Mouse (Mus musculus): ENCODE results near the gene Cnot2. TPM values are rescaled to one million over a fixed set of nuclear protein-coding genes. Genes with fewer than 3 reads are reported as not detected.
A peak's percentile ranks its signal among the peaks of the same experiment; 100 is the strongest.

Cnot2 gene
- polyA plus RNA-seq, 1 experiment from 2014 or later = 124 TPM

DNA sequence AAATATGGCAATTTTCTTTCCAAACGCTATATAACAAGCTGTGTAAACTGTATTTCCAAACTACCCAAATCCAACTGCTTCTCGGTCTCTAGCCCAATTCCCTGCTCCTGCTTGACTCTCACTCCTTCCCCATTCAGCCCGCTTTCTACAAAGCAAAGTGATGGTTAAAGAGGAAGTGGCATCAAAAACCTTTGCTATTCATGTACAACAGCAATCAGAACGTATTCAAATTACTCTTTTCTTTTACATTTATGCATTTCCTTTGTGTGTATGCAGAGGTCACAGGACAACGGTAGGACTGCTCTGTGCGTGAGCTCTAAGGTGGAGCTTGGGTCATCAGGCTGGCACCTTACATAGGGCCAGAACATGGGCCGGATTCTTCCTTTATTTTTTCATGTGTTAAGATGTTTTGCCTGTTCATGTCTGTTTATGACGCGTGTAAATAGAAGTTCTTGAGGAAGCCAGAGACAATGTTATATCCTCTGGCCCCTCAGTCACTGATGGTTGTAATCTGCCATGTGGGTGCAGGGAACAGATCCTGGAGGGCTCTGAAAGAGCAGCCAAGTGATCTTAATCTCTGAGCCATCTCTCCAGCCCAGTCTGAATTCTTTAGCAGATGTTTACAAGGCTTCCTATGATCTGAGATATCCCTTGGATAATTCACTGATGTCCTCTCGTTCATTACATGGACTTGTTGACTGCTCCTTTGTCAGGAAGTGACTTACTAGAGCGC is 68.6 kb downstream of the Cnot2 start:
- Histone ChIP-seq H3K9me3 (no peaks in the 10 kb centered on the region), H3K4me3 (replicated peaks) (no peak overlapping the region), H3K27me3 (no peaks in the 10 kb centered on the region), H3K4me2 (no peak overlapping the region), H3K27ac (no peak overlapping the region), H3K36me3 (replicated peaks) (no peaks in the 10 kb centered on the region), H3K4me1 (peaks cover 13% of the 10 kb centered on the region), H3K9ac (no peak overlapping the region)
- no peak for ATAC-seq (ENCODE audit: low FRiP score)
- 84% methylated on average over 11 of the region's 11 CpGs for WGBS

GRCm38 (mm10) chr10:116505303-116506014 is 75.9 kb downstream of the Cnot2 start:
- no peak overlapping the region for H3K4me2 ChIP-seq
- no peak for ATAC-seq (ENCODE audit: low FRiP score)
- H3K27me3 ChIP-seq = no peaks in the 10 kb centered on the region
- no peaks in the 10 kb centered on the region for H3K9me3 ChIP-seq
- 91% methylated on average over 7 of the region's 7 CpGs for WGBS
- peaks cover 3% of the 10 kb centered on the region; the same call in 1 of the 2 replicates for H3K36me3 ChIP-seq (replicated peaks)
- H3K27ac ChIP-seq = no peak overlapping the region
- no peak overlapping the region for H3K4me3 ChIP-seq (replicated peaks)
- H3K9ac ChIP-seq = no peak overlapping the region
- no peaks in the 10 kb centered on the region for H3K4me1 ChIP-seq

DNA sequence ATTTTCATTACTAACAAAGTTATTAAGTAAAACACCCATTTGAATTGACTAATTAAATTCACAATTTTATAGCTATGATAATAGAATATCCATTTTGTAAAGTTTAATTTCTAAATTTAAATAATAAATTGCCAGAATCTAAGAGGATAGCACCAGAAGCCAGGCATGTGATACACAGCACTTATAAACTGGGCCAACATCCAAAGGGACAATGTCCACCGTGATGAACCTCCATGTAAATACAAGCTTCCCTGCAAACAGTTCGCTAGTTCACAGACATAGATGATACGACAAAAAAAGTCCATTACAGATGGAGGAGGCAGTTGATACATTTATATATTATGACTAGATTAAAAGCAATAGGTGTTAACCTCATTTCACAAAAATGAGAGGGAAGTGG is 88.5 kb downstream of the Cnot2 start:
- peaks cover 37% of the 10 kb centered on the region for H3K36me3 ChIP-seq (replicated peaks)
- 97% methylated on average over 3 of the region's 3 CpGs for WGBS
- no peak for ATAC-seq (ENCODE audit: low FRiP score)

DNA sequence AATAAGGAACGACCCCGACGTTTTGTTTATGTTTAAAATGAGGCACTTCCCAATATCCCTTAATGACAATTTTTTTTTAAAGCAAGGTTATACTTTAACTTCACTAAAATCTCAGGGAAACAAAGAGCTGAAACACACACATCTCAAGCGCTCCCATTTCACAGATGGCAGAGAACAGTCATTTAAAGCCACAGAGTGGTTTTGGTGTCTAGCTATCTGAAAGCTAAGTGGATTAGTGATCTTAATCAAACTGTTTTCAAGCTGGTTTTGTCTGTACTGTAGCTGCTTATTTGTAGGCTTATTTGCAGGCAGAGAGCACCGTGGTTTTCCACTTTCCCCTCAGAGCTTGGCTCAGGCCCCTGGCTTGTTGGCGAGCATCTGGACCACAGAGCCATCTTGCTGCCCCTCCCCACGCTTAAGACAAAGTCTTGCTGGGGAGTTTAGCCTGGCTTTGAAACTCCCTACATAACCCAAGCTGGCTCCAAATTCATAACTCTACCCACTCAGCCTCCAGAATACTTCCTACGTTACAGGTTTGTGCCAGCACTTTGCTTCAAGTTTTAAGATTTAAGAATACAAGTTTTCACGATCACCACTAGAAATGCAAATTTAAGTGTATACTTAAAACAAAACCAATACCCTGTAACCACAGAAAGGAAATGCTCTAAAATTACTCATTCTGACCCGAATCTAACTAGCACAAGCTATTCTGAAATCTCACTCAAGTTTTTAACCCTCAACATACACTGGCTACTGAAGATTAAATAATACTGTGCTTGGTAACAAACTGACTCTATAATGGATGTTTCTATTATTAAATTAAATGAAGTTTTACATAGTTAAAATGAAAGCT is 94.2 kb downstream of the Cnot2 start:
- Histone ChIP-seq H3K4me3 (replicated peaks) (no peak overlapping the region), H3K36me3 (replicated peaks) (peaks cover 36% of the 10 kb centered on the region), H3K27ac (no peak overlapping the region), H3K9me3 (no peaks in the 10 kb centered on the region), H3K27me3 (no peaks in the 10 kb centered on the region), H3K9ac (no peak overlapping the region), H3K4me1 (no peaks in the 10 kb centered on the region), H3K4me2 (no peak overlapping the region)
- no peak for ATAC-seq (ENCODE audit: low FRiP score)
- WGBS = 92% methylated on average over 10 of the region's 10 CpGs

More for the DNA sequence above, 88.5 kb downstream of the Cnot2 start:
- Histone ChIP-seq H3K4me3 (replicated peaks) (no peak overlapping the region), H3K9me3 (no peaks in the 10 kb centered on the region), H3K27ac (no peak overlapping the region), H3K27me3 (no peaks in the 10 kb centered on the region), H3K4me2 (no peak overlapping the region), H3K4me1 (no peaks in the 10 kb centered on the region), H3K9ac (no peak overlapping the region)

- ATAC-seq (ENCODE audit: low FRiP score) = no peak
- WGBS = 93% methylated on average over 12 of the region's 12 CpGs
Observed at GRCm38 (mm10) chr10:116481917-116482316, 99.4 kb downstream of the Cnot2 start.

GRCm38 (mm10) chr10:116480988-116481387 is 100.3 kb downstream of the Cnot2 start:
- Histone ChIP-seq H3K4me3 (replicated peaks) (no peak overlapping the region), H3K4me1 (no peaks in the 10 kb centered on the region), H3K27me3 (no peaks in the 10 kb centered on the region), H3K9ac (no peak overlapping the region), H3K27ac (no peak overlapping the region), H3K4me2 (no peak overlapping the region), H3K9me3 (0 out of 2 replicates have a peak, but pooled peaks cover 3% of the 10 kb centered on the region), H3K36me3 (replicated peaks) (peaks cover 30% of the 10 kb centered on the region)
- ATAC-seq (ENCODE audit: low FRiP score) = no peak
- 93% methylated on average over 5 of the region's 5 CpGs for WGBS

More at GRCm38 (mm10) chr10:116481917-116482316, 99.4 kb downstream of the Cnot2 start:
- Histone ChIP-seq H3K4me1 (no peaks in the 10 kb centered on the region), H3K36me3 (replicated peaks) (peaks cover 36% of the 10 kb centered on the region), H3K4me2 (no peak overlapping the region), H3K27ac (no peak overlapping the region), H3K27me3 (no peaks in the 10 kb centered on the region), H3K9ac (no peak overlapping the region), H3K4me3 (replicated peaks) (no peak overlapping the region), H3K9me3 (0 out of 2 replicates have a peak, but pooled peaks cover 3% of the 10 kb centered on the region)

DNA sequence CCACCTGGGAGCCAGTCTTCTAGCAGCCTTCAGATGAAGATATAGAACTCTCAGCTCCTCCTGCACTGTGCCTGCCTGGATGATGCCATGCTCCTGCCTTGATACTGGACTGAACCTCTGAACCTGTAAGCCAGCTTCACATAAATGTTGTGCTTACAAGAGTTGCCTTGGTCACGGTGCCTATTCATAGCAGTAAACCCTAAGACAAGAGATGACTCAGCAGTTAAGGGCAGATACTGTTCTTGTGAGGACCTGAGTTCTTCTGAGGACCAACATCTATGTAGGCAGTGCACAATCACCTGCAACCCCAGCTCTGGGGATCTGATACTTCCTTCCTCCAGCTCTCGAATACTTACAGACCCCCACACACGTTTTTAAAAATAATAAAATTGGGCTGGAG is 104.8 kb downstream of the Cnot2 start:
- Histone ChIP-seq H3K4me3 (replicated peaks) (no peak overlapping the region), H3K36me3 (replicated peaks) (no peaks in the 10 kb centered on the region), H3K9ac (no peak overlapping the region), H3K9me3 (0 out of 2 replicates have a peak, but pooled peaks cover 3% of the 10 kb centered on the region), H3K27ac (no peak overlapping the region), H3K4me1 (peaks cover 22% of the 10 kb centered on the region), H3K27me3 (no peaks in the 10 kb centered on the region), H3K4me2 (no peak overlapping the region)
- 88% methylated on average over 3 of the region's 3 CpGs for WGBS
- no peak for ATAC-seq (ENCODE audit: low FRiP score)

DNA sequence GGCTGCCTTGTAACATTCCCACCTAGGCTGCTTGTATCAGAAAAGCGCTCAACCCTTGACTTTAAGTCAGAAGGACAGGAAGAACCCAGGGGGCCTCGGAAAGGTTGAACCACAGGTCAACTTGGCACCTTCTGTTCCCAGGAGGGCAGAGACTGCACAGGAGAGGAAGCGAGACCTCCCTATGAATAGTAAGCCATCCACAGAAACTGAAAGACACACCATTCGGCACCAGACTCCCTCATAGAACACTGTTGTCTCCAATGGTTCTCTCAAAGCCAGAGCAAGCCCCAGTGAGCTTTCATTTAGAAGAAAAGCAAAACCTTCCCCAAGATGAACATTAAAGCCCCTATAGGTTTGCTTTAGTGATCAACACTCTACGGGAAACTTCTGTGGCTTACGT is 105.6 kb downstream of the Cnot2 start:
- Histone ChIP-seq H3K27me3 (no peaks in the 10 kb centered on the region), H3K9ac (no peak overlapping the region), H3K4me3 (replicated peaks) (no peak overlapping the region), H3K4me2 (no peak overlapping the region), H3K4me1 (peaks cover 23% of the 10 kb centered on the region), H3K27ac (no peak overlapping the region), H3K36me3 (replicated peaks) (no peaks in the 10 kb centered on the region), H3K9me3 (0 out of 2 replicates have a peak, but pooled peaks cover 3% of the 10 kb centered on the region)
- ATAC-seq (ENCODE audit: low FRiP score) = no peak
- WGBS = 75% methylated on average over 6 of the region's 6 CpGs

GRCm38 (mm10) chr10:116473759-116474549 is 107.4 kb downstream of the Cnot2 start, which contains the start of gene Kcnmb4:
Gene Kcnmb4 (minus strand): TSS chr10:116473878.
- WGBS = under 1% methylated on average over 73 of the region's 92 CpGs

DNA sequence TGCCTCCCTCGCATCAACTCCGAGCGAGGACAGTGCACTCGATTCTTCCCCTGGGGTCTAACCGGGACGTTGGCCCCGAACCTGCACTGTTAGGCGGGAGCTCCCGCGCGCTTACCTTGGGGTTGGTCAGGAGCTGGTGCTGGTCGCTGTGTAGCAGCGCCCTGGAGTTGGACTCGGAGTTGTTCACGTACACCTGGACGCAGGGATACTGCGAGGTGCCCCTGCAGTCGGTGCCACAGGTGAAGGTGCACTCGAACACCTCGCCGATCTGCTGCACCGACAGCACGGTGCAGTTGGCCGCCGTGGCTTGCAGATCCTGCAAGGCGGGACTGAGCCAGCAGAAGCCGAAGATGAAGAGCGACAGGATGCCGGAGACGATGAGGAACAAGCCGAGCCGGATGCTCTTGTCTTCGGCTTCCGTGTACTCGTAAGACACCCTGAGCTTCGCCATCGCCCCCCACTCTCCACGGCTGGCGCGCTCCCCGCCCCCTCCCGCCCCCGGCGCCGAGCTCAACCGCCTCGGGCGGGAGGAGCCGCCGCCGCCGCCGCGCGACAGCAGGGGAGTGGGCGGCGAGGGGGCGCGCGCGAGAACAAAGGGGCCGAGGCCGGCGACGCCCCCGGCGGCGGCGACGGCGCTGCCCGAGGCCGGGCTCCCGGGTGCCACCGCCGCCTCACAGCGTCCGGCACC is 108.1 kb downstream of the Cnot2 start:
- peak overlapping the region; percentile 85 for H3K27ac ChIP-seq
- H3K4me2 ChIP-seq = peak overlapping the region; percentile 88
- 0 out of 2 replicates have a peak, but pooled peaks cover 3% of the 10 kb centered on the region for H3K9me3 ChIP-seq
- peak; percentile 77 for ATAC-seq (ENCODE audit: low FRiP score)
- no peaks in the 10 kb centered on the region for H3K36me3 ChIP-seq (replicated peaks)
- H3K4me1 ChIP-seq = peaks cover 29% of the 10 kb centered on the region
- no peaks in the 10 kb centered on the region for H3K27me3 ChIP-seq
- WGBS = under 1% methylated on average over 40 of the region's 78 CpGs
- peak overlapping the region; percentile 85 for H3K9ac ChIP-seq
- H3K4me3 ChIP-seq (replicated peaks) = peak overlapping the region; percentile 59

More at GRCm38 (mm10) chr10:116473759-116474549, 107.4 kb downstream of the Cnot2 start, which contains the start of gene Kcnmb4:
- Histone ChIP-seq H3K4me2 (peak within 1 kb of the TSS; percentile 88), H3K36me3 (replicated peaks) (no peaks in the 10 kb centered on the region), H3K9me3 (0 out of 2 replicates have a peak, but pooled peaks cover 3% of the 10 kb centered on the region), H3K27ac (peak within 1 kb of the TSS; percentile 85), H3K27me3 (no peaks in the 10 kb centered on the region), H3K9ac (peak within 1 kb of the TSS; percentile 85), H3K4me1 (peaks cover 29% of the 10 kb centered on the region), H3K4me3 (replicated peaks) (peak within 1 kb of the TSS; percentile 59)
- peak; percentile 83 for ATAC-seq (ENCODE audit: low FRiP score)

GRCm38 (mm10) chr10:116472579-116472978 is 108.7 kb downstream of the Cnot2 start:
- peak; percentile 4; the same call in 1 of the 2 replicates for ATAC-seq (ENCODE audit: low FRiP score)
- Histone ChIP-seq H3K27me3 (no peaks in the 10 kb centered on the region), H3K9me3 (0 out of 2 replicates have a peak, but pooled peaks cover 3% of the 10 kb centered on the region), H3K4me2 (peak overlapping the region; percentile 88), H3K9ac (peak overlapping the region; percentile 85), H3K4me3 (replicated peaks) (peak overlapping the region; percentile 59), H3K4me1 (peaks cover 29% of the 10 kb centered on the region), H3K27ac (0 out of 2 replicates have a peak overlapping the region, but pooled peaks have one; percentile 85), H3K36me3 (replicated peaks) (no peaks in the 10 kb centered on the region)
- 11% methylated on average over 5 of the region's 5 CpGs for WGBS

Measured in forebrain, embryonic 12.5 days (tissue).